Comparison of ENCODE assay signal across 18 mouse cellular contexts in the genomic region with DNA sequence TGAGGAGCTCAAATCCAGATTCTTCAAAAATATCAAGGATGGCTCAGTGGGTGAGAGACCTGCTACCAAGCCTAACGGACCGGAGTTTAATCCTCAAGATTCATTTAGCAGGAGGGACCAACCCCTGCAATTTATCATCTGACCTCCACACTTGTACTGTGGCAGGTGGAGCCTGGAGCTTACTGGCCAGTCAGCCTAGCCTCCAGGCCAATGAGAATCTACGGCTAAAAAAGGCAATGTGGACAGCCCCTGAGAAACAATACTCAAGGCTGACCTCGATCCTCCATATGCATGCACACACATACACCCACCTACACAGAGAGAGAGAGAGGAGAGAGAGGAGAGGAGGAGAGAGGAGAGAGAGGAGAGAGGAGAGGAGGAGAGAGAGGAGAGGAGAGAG. TPM values are rescaled to one million over a fixed set of nuclear protein-coding genes. Genes with fewer than 3 reads are reported as not detected.
DNase-seq lines count a peak whose midpoint lies in the region; ATAC-seq and TF ChIP-seq lines count a peak whose summit lies in the region.
"Had no signal": no experiment of that assay in that cellular context is flagged by ENCODE, and none has a peak within 500 bp of the region (broad histone marks: within the 10 kb centered on the region; RNA-seq: fewer than 3 reads in every experiment).

No protein-coding gene starts in this region.

- H3K79me2 ChIP-seq in liver, adult 2 months (ENCODE audit: control insufficient read depth, insufficient read depth, low read length) = peaks cover 37% of the 10 kb centered on the region

- H3K4me3 ChIP-seq in heart, embryonic 14.5 days (ENCODE audit: control insufficient read depth in 1 of 2, insufficient read depth in 1 of 2, low read depth in 1 of 2, low read length in 2 of 2) = no peak overlapping the region
- H3K4me3 ChIP-seq in liver, adult 2 months (ENCODE audit: insufficient read depth, low read depth, low read length) = no peak overlapping the region
- H3K4me3 ChIP-seq: embryonic facial prominence, embryonic 15.5 days; limb, embryonic 15.5 days; lung, embryonic 15.5 days; midbrain, embryonic 10.5 days had no signal

- no peak for DNase-seq in heart, postnatal 4 days
- DNase-seq in liver, adult 2 months (ENCODE audit: extremely low read depth, low read depth, low spot score) = peak; percentile 30
- DNase-seq in liver = no peak
- peak; percentile 55 for DNase-seq in embryo, embryonic 11 days
- peak; percentile 47 for DNase-seq in retina, postnatal 1 day
- DNase-seq in ovary, postnatal 14 days (ENCODE audit: low spot score) = no peak
- DNase-seq: cerebellum, postnatal 10 days; gastrocnemius, postnatal 36 days; kidney, postnatal 4 days; right cerebral cortex, postnatal 25 days; thymus, postnatal 14 days had no signal

- H3K4me1 ChIP-seq in heart, embryonic 14.5 days (ENCODE audit: control insufficient read depth in 2 of 2, insufficient read depth in 2 of 2, low read length in 2 of 2) = peaks cover 11 to 34% of the 10 kb centered on the region in 2 experiments
- peaks cover 23% of the 10 kb centered on the region for H3K4me1 ChIP-seq in liver, adult 2 months (ENCODE audit: control insufficient read depth, insufficient read depth, low read length)

- H3K27me3 ChIP-seq in heart, embryonic 14.5 days (ENCODE audit: control insufficient read depth, insufficient read depth, low read length) = no peaks in the 10 kb centered on the region
- H3K27me3 ChIP-seq in liver, adult 2 months (ENCODE audit: control insufficient read depth, insufficient read depth, low read length) = no peaks in the 10 kb centered on the region
- H3K27me3 ChIP-seq: embryonic facial prominence, embryonic 15.5 days; limb, embryonic 15.5 days; lung, embryonic 15.5 days had no signal

- 0 out of 2 replicates have a peak, but pooled peaks have one; percentile 56 for ATAC-seq in heart, embryonic 14.5 days (ENCODE audit: insufficient number of reproducible peaks, insufficient read depth, low FRiP score, low read depth)
- ATAC-seq: CD4-positive, CD25-positive, alpha-beta regulatory T cell, adult 4 months; forebrain, embryonic 14.5 days had no signal

- 0 out of 2 replicates have a peak overlapping the region, but pooled peaks have one; percentile 22 for H3K4me2 ChIP-seq in heart, embryonic 14.5 days (ENCODE audit: low read length)
- H3K4me2 ChIP-seq: embryonic facial prominence, embryonic 15.5 days; limb, embryonic 15.5 days; lung, embryonic 15.5 days had no signal

- no peaks in the 10 kb centered on the region for H3K9me3 ChIP-seq in heart, embryonic 14.5 days (ENCODE audit: control insufficient read depth, low read length)
- H3K9me3 ChIP-seq: embryonic facial prominence, embryonic 15.5 days; limb, embryonic 15.5 days; lung, embryonic 15.5 days; midbrain, embryonic 10.5 days had no signal

- no peak overlapping the region; the same call in 1 of the 2 replicates for H3K9ac ChIP-seq in heart, embryonic 14.5 days (ENCODE audit: low read length)
- H3K9ac ChIP-seq in liver, adult 2 months (ENCODE audit: low read depth, low read length) = no peak overlapping the region
- H3K9ac ChIP-seq: embryonic facial prominence, embryonic 15.5 days; limb, embryonic 15.5 days; lung, embryonic 15.5 days had no signal

- no peak for TF ChIP-seq POLR2A in liver, adult 2 months (IDR thresholded peaks at IDR 0.05; ENCODE audit: extremely low read depth, insufficient read depth, low read length)

- TF ChIP-seq CTCF in liver, adult 2 months (IDR thresholded peaks at IDR 0.05; ENCODE audit: low read depth, low read length) = no peak

- peak overlapping the region in 1 of 2 experiments; percentile 47; a peak in 2 of 4 replicates for H3K27ac ChIP-seq in heart, embryonic 14.5 days (replicated peaks in 1 of 2; ENCODE audit: control insufficient read depth in 1 of 2, insufficient read depth in 1 of 2, low read depth in 2 of 2, low read length in 2 of 2)
- H3K27ac ChIP-seq in liver, adult 2 months (replicated peaks; ENCODE audit: insufficient read depth, low read depth, low read length) = peak overlapping the region; percentile 100
- H3K27ac ChIP-seq: embryonic facial prominence, embryonic 15.5 days; limb, embryonic 15.5 days; lung, embryonic 15.5 days; midbrain, embryonic 10.5 days had no signal

- WGBS in heart, embryonic 14.5 days = 27% methylated on average over 4 of the region's 4 CpGs
- WGBS in liver, adult 2 months = 49% methylated on average over 4 of the region's 4 CpGs

- no peaks in the 10 kb centered on the region for H3K36me3 ChIP-seq in heart, embryonic 14.5 days (ENCODE audit: control insufficient read depth, insufficient read depth, low read length)
- H3K36me3 ChIP-seq in liver, adult 2 months (ENCODE audit: control insufficient read depth, insufficient read depth, low read length) = no peaks in the 10 kb centered on the region
- H3K36me3 ChIP-seq: embryonic facial prominence, embryonic 15.5 days; limb, embryonic 15.5 days; lung, embryonic 15.5 days; midbrain, embryonic 10.5 days had no signal

RNA-seq across cellular contexts. Expression of a gene that starts 41.5 kb away (rescaled TPM):
- 84.3 and 89.1 TPM in 2 replicates for polyA plus RNA-seq in heart, embryonic 14.5 days (2014; fragmentation: Nextera tagmentation; extraction: Ambion mirVana)
- total RNA-seq in heart, postnatal 4 days (2021) = 100 to 1,000 TPM; 175 to 186 TPM
- 17.4 and 21.6 TPM in 2 replicates for total RNA-seq in liver, adult 2 months (2014; rRNA removed)
- 18.2 and 21.5 TPM in 2 replicates for polyA plus RNA-seq in liver, adult 2 months (2012; rRNA removed)
- polyA plus RNA-seq: CD4-positive, CD25-positive, alpha-beta regulatory T cell, adult 4 months had no signal

Comparison
In these comparisons a context has a peak if more than half of its experiments do, and no peak if none do; other contexts are left out.
1. DNase-seq: peak in liver, adult 2 months (single experiment), embryo, embryonic 11 days (single experiment) and retina, postnatal 1 day (single experiment); none in heart, postnatal 4 days (single experiment), liver (single experiment) and ovary, postnatal 14 days (single experiment).